Mouse (Mus musculus) midbrain, embryonic 15.5 days (tissue): ENCODE results near the gene Themis3. TPM values are rescaled to one million over a fixed set of nuclear protein-coding genes. Genes with fewer than 3 reads are reported as not detected.

Source experiments
- ATAC-seq: fragments of 200-750 bp; cut with Nextera tagmentation; replicated peaks from 2 replicates; pipeline ENCODE4 v1.8.0; 2017; ENCODE audit warnings: moderate TSS enrichment
- H3K27ac ChIP-seq: fragments of 300-500 bp; sonication (generic); 2 replicates; pipeline ENCODE4 v1.5.1; 2015; ENCODE audit warnings: mild to moderate bottlenecking, inconsistent platforms
- H3K27me3 ChIP-seq: fragments of 300-500 bp; sonication (generic); replicated peaks from 2 replicates; pipeline ENCODE4 v1.6.1; 2015; ENCODE audit warnings: inconsistent platforms
- H3K36me3 ChIP-seq: fragments of 300-500 bp; sonication (generic); replicated peaks from 2 replicates; pipeline ENCODE4 v1.6.1; 2015; ENCODE audit warnings: inconsistent platforms
- H3K4me1 ChIP-seq: fragments of 300-500 bp; sonication (generic); 2 replicates; pipeline ENCODE4 v1.6.1; 2015; ENCODE audit warnings: inconsistent platforms
- H3K4me2 ChIP-seq: fragments of 300-500 bp; sonication (generic); 2 replicates; pipeline ENCODE4 v1.6.1; 2015; ENCODE audit warnings: inconsistent platforms, mild to moderate bottlenecking, moderate library complexity
- H3K4me3 ChIP-seq: fragments of 300-500 bp; sonication (generic); 2 replicates; pipeline ENCODE4 v1.5.1; 2015; ENCODE audit warnings: mild to moderate bottlenecking, inconsistent platforms
- H3K9ac ChIP-seq: fragments of 300-500 bp; sonication (generic); 2 replicates; pipeline ENCODE4 v1.6.1; 2015; ENCODE audit warnings: mild to moderate bottlenecking, inconsistent platforms
- H3K9me3 ChIP-seq: fragments of 300-500 bp; sonication (generic); 2 replicates; pipeline ENCODE4 v1.6.1; 2016; ENCODE audit warnings: inconsistent platforms
- WGBS: fragments of 180-500 bp; shearing (Covaris S2); methylation state at CpG from one replicate; pipeline ENCODE4 v1.1.7; 2015; ENCODE audit warnings: mixed read lengths; 5-methylcytosine and 5-hydroxymethylcytosine counted together
- polyA plus RNA-seq: library from polyadenylated mRNA; unstranded; fragments of >200 nt; fragmentation: Nextera tagmentation; extraction: Ambion mirVana; gene quantifications from 2 replicates; pipeline ENCODE4 v1.2.1, GENCODE M21; 2015

The Themis3 gene
- polyA plus RNA-seq, 1 experiment from 2014 or later: not detected

DNA sequence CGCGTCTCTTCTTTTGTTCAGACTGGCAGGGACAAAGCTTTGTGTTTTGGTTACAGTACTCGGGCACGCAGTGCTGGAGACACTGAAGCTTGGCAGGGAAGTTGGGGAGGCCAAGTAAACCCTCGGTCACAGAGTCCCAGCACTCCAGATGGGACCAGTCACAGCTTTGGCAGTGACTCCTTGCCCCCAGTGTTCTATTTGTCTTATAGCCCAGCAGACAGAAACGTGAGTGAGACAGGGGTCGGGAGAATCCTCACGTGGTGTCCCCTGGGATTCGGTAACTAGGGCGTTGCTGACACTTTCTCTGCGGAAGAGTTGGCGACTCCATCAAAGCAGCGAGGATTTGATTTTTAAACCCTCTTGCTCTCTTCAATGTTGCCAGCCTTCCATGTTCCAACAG, 8.3 kb downstream of the Themis3 start:
- Histone ChIP-seq H3K4me3 (no peak overlapping the region), H3K4me2 (no peak overlapping the region), H3K27ac (no peak overlapping the region), H3K9ac (no peak overlapping the region), H3K9me3 (no peaks in the 10 kb centered on the region), H3K4me1 (no peaks in the 10 kb centered on the region), H3K36me3 (no peaks in the 10 kb centered on the region), H3K27me3 (no peaks in the 10 kb centered on the region)
- 83% methylated on average over 13 of the region's 13 CpGs for WGBS
- no peak for ATAC-seq

DNA sequence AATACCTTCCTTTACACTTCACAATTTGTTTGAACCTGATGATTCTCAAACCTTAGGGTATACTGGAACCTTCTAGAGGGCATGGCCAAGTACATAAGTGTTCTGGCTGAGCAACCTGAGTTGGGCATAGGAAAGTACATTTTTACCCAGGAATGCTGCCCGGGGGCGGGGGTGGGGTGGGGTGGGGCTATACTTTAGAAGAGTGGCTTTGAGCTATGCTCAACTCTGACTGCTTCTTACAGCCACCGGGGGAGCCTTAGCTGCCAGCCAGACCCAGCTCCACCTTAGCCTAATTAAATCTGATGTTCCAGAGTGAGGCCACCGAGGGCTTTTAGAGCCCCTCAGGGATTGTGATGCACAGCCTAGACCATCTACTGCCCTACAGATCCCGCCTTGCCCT, 13.4 kb downstream of the Themis3 start:
- H3K4me1 ChIP-seq: no peaks in the 10 kb centered on the region
- ATAC-seq: no peak
- no peak overlapping the region for H3K27ac ChIP-seq
- H3K36me3 ChIP-seq: no peaks in the 10 kb centered on the region
- H3K27me3 ChIP-seq: no peaks in the 10 kb centered on the region; the same call in 1 of the 2 replicates
- 75% methylated on average over 5 of the region's 5 CpGs for WGBS
- no peak overlapping the region for H3K4me3 ChIP-seq
- no peak overlapping the region for H3K4me2 ChIP-seq
- no peak overlapping the region for H3K9ac ChIP-seq
- no peaks in the 10 kb centered on the region for H3K9me3 ChIP-seq

DNA sequence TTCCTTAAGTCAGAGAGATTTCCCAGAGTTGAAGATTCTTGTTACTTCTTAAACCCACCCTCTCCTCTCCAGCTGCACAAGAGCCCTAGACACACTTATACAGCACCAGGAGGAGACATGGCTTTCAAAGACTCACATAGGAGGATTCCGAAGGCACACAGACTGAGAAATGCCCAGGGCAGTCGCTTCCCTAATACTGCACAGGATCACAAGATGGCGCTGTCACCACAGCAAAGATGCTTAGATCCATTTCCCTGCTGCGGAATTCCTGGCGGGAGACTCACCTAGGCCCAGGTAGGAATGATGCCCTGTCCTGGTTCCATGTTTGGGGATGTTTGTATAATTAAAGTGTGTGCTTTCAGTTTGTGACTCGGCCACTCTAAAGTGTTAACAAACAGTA, 16.4 kb downstream of the Themis3 start:
- Histone ChIP-seq H3K9me3 (no peaks in the 10 kb centered on the region), H3K27ac (no peak overlapping the region), H3K4me2 (no peak overlapping the region), H3K27me3 (no peaks in the 10 kb centered on the region; the same call in 1 of the 2 replicates), H3K4me3 (no peak overlapping the region), H3K9ac (no peak overlapping the region), H3K36me3 (no peaks in the 10 kb centered on the region), H3K4me1 (no peaks in the 10 kb centered on the region)
- WGBS: 14% methylated on average over 6 of the region's 6 CpGs
- peak; percentile 77 for ATAC-seq

DNA sequence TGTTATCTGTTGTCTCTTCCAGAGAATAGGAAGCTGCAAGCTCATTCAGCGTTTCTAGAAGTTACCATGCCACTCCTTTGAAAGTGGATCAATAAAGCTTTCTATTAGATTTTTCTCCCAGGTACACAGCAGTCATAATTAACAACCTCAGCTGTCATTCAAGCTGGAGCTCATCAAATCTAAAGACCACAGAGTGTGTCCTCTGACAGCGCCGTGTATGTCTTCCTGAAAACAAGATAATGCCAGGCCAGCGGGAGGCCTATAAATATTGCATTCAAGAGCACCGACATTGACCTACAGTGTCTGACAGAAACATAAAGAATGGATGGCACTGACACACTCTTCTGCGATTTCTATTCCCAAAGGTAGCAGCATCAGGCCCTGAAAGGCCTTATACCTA, 16.9 kb downstream of the Themis3 start:
- peak; percentile 56 for ATAC-seq
- Histone ChIP-seq H3K27ac (no peak overlapping the region), H3K27me3 (no peaks in the 10 kb centered on the region; the same call in 1 of the 2 replicates), H3K9ac (no peak overlapping the region), H3K4me3 (no peak overlapping the region), H3K9me3 (no peaks in the 10 kb centered on the region), H3K4me1 (no peaks in the 10 kb centered on the region), H3K36me3 (no peaks in the 10 kb centered on the region), H3K4me2 (no peak overlapping the region)
- 55% methylated on average over 6 of the region's 6 CpGs for WGBS

DNA sequence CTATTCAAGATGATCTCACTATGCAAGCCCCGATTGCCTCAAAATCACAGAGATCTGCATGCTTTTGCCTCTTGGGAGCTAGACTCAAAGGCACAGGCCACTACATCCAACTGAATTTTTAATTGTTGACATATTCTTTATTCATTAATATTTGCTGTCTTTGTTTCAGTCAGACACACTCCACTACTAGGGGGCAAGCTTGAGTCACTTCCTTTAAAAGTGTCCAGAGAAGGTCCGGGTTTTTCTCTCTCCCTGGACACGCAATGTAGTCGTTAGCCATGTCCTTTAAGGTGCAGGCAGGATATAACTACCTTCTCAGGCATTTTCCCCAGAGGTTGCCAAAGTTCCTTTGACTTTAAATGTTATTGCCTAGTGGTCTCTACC, 21.8 kb downstream of the Themis3 start:
- H3K9ac ChIP-seq: no peak overlapping the region
- H3K36me3 ChIP-seq: no peaks in the 10 kb centered on the region
- WGBS: 63% methylated on average over 4 of the region's 4 CpGs

DNA sequence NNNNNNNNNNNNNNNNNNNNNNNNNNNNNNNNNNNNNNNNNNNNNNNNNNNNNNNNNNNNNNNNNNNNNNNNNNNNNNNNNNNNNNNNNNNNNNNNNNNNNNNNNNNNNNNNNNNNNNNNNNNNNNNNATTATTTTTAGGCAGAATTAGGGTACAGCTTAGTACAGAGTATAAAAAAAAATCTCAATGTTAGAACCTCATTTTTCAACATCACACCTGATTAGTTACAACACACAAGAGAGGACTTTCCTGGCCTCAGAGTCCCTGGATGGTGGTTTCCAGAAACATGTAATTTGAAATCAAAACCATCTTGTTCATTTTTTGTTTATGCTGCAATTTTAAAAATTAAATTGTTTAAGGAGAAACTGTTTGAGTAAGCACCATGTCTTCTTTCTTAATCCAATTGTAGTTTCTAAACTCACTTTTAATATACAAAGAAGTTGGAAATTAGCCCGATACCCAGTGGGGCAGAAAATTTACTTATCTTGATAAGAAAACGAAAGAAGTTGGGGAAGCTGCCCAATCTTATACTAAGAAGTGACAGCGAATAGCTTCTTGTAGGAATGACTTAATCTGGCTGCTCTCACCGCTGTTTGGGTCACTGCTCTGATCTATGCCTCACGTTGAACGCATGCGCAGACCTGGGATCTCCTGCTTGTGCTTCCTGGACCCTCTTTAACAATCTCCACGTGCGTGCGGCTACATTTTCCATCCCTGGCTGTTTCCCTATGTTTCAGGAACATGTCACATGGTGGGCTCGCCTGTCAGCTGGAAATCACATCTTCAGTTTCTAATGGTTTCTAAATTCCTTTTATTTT, 22.4 kb downstream of the Themis3 start:
- ATAC-seq: no peak
- no peak overlapping the region for H3K4me3 ChIP-seq
- 61% methylated on average over 11 of the region's 11 CpGs for whole genome bisulfite sequencing
- H3K4me1 ChIP-seq: no peaks in the 10 kb centered on the region
- H3K9ac ChIP-seq: no peak overlapping the region
- H3K9me3 ChIP-seq: no peaks in the 10 kb centered on the region
- H3K4me2 ChIP-seq: no peak overlapping the region
- no peak overlapping the region for H3K27ac ChIP-seq
- no peaks in the 10 kb centered on the region for H3K36me3 ChIP-seq
- H3K27me3 ChIP-seq: no peaks in the 10 kb centered on the region

More for the DNA sequence above, 21.8 kb downstream of the Themis3 start:
- H3K4me2 ChIP-seq: no peak overlapping the region
- H3K27ac ChIP-seq: no peak overlapping the region
- no peak for ATAC-seq
- no peaks in the 10 kb centered on the region for H3K4me1 ChIP-seq
- H3K27me3 ChIP-seq: no peaks in the 10 kb centered on the region
- H3K9me3 ChIP-seq: no peaks in the 10 kb centered on the region
- H3K4me3 ChIP-seq: no peak overlapping the region

DNA sequence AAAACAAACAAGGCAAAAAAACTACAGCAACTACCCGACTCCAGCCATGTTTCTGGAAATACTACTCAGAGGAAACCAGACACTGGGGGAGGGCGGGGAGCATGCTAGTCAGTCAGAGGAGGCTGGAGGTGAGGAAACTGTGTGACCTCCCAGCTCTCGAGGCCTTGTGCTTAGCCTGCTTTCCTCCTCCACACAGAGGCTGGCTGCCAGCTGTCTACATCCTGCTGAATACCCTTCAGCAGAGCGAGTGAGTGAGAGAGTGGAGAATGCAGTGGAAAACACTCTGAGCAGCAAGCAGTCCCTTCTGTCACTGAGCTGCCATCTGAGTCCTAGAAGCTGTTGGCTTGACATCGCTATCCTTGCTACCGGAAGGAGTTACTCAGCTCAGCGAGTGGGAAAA, 30.2 kb downstream of the Themis3 start:
- no peaks in the 10 kb centered on the region for H3K4me1 ChIP-seq
- ATAC-seq: no peak
- no peaks in the 10 kb centered on the region for H3K9me3 ChIP-seq
- H3K27ac ChIP-seq: no peak overlapping the region
- no peak overlapping the region for H3K4me3 ChIP-seq
- WGBS: 79% methylated on average over 7 of the region's 7 CpGs
- no peaks in the 10 kb centered on the region for H3K27me3 ChIP-seq
- H3K4me2 ChIP-seq: no peak overlapping the region
- H3K9ac ChIP-seq: no peak overlapping the region
- no peaks in the 10 kb centered on the region for H3K36me3 ChIP-seq

DNA sequence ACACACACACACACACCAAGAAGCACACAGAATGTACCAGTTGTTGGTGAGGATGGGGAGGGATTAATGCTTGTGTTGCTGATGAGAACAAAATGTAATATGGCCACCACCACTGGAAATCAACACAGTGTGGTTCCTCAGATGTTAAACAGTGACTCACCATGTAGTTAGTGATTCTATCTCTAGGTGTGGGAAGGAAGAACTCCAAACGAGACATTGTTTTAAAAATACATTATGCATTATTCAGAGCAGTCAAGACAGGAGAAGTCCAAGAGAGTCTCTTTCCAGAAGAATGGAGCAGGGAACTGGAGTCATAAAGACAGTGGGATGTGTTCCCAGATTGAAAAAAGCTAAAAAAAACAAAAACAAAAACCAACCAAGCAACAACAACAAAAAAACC, 30.9 kb downstream of the Themis3 start:
- no peaks in the 10 kb centered on the region for H3K4me1 ChIP-seq
- H3K4me2 ChIP-seq: no peak overlapping the region
- 62% methylated on average over 1 of the region's 1 CpGs for WGBS
- H3K27me3 ChIP-seq: no peaks in the 10 kb centered on the region
- no peak overlapping the region for H3K4me3 ChIP-seq
- no peak overlapping the region for H3K27ac ChIP-seq
- no peak for ATAC-seq
- no peak overlapping the region for H3K9ac ChIP-seq
- no peaks in the 10 kb centered on the region for H3K9me3 ChIP-seq
- no peaks in the 10 kb centered on the region for H3K36me3 ChIP-seq

DNA sequence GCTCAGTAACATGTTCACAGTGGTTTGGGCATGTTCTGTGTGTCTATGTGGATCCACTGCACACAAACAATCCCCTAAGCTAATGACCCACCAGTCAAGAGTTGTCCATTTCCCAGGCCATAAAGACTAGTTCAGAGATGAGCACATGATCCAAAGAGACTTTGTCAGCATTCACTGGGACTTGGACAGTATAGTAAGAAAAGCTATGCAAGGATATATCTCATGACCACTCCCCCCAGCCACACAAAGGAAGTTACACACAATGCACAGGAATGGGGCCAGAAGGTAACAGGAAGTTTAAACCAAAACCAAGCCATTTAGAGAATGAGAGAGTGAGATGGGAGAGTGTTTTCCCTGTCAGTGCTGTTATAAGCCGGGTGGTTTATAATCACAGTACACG, 33.0 kb downstream of the Themis3 start:
- WGBS: 86% methylated on average over 2 of the region's 2 CpGs

DNA sequence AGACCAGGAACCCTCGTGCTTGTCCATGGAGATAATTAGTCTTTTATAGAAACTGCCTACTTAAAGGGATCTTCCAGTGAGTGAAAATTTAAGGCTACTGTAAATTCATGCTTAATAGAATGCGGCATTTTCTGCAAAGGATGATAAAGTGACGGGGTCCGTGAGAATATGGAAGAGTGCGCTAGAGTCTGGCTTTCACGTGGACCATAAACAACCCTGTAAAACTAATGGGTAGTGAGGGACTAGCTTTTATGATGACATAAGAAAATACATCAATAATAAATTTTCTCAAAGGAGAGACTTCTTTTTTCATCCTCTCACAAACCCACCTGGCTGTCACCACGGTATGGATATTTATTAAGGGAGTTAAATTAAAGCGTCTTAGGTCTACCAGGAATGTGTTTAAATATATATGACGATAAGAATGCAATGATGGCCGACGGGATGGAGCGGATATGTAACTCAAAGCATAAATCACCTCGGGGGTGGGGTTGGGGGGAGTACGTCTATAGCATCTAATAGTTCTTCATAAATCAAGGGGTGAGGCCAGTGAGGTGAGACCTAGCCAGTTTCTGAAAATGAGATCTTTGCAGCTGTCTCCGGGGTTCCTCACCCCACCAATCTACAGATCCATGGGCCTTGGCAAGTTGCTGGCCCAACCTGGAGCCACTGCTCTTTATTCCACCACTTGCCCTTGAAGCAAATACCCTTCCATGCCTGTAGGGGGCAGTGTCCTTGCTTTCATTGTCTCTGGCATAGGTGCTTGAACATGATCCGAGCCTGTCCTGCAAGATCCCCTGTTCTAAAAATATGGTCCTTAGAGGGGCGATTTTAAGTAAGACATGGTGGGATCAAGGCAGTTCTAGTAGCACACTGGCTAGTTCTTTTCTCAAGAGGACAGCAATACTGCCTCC, 35.8 kb downstream of the Themis3 start:
- H3K27ac ChIP-seq: no peak overlapping the region
- no peak overlapping the region for H3K9ac ChIP-seq
- no peaks in the 10 kb centered on the region for H3K27me3 ChIP-seq
- no peaks in the 10 kb centered on the region for H3K4me1 ChIP-seq
- H3K4me2 ChIP-seq: no peak overlapping the region
- 85% methylated on average over 17 of the region's 17 CpGs for WGBS
- no peaks in the 10 kb centered on the region for H3K36me3 ChIP-seq
- H3K9me3 ChIP-seq: no peaks in the 10 kb centered on the region
- ATAC-seq: no peak
- H3K4me3 ChIP-seq: no peak overlapping the region

More for the DNA sequence above, 33.0 kb downstream of the Themis3 start:
- Histone ChIP-seq H3K27ac (no peak overlapping the region), H3K36me3 (no peaks in the 10 kb centered on the region), H3K9me3 (no peaks in the 10 kb centered on the region), H3K4me3 (no peak overlapping the region), H3K9ac (no peak overlapping the region), H3K27me3 (no peaks in the 10 kb centered on the region), H3K4me1 (no peaks in the 10 kb centered on the region), H3K4me2 (no peak overlapping the region)
- ATAC-seq: no peak

DNA sequence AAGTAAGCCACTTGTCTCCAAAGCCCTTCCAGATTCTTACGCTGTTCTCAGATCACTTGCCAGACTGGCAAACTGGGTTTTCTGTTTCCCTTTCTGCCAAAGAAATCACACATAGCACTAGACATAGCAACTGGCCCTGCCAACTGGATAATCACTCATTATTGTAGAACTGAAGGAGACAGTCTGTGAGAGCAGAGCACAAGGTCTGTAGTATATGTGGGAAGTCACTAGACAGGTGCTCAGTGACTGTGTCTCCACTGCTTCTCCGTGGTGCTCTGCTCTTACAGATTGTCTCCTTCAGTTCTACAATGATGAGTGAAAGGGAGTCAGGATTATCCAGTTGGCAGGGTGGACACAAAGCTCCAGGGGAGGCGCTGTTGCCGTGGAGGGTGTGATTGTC, 41.7 kb downstream of the Themis3 start:
- H3K9ac ChIP-seq: no peak overlapping the region
- H3K4me3 ChIP-seq: no peak overlapping the region
- ATAC-seq: no peak
- no peaks in the 10 kb centered on the region for H3K9me3 ChIP-seq
- H3K36me3 ChIP-seq: no peaks in the 10 kb centered on the region
- H3K4me1 ChIP-seq: no peaks in the 10 kb centered on the region
- 73% methylated on average over 4 of the region's 4 CpGs for WGBS
- no peak overlapping the region for H3K4me2 ChIP-seq
- H3K27ac ChIP-seq: no peak overlapping the region
- no peaks in the 10 kb centered on the region for H3K27me3 ChIP-seq

DNA sequence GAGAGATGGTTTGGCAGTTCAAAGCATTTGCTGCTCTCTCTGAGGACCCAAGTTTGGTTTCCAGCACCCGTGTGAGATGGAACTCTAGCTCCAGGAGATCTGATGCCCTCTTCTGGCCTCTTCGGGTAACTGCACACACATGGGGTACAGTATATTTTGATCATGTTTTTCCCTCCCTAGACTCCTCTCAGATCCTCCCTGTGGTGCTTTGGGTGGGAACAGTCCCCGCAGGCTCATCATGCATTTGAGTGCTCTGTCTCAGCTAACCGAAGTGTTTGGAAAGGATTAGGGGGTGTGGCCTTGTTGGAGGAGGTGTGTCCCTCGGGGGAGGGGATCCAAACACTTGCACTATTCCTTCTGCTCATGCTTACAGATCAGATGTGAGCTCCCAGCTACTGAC, 43.9 kb downstream of the Themis3 start:
- no peaks in the 10 kb centered on the region for H3K4me1 ChIP-seq
- no peak overlapping the region for H3K9ac ChIP-seq
- 88% methylated on average over 5 of the region's 5 CpGs for WGBS
- no peak overlapping the region for H3K4me3 ChIP-seq
- no peak overlapping the region for H3K27ac ChIP-seq
- ATAC-seq: no peak
- H3K27me3 ChIP-seq: no peaks in the 10 kb centered on the region
- no peaks in the 10 kb centered on the region for H3K36me3 ChIP-seq
- no peaks in the 10 kb centered on the region for H3K9me3 ChIP-seq
- H3K4me2 ChIP-seq: no peak overlapping the region
